Mouse (Mus musculus) C2C12 (cell line): Measurements from ENCODE around the gene Coq8a.

ENCODE experiments used
- CTCF ChIP-seq: IDR thresholded peaks from one replicate; pipeline ENCODE4 v1.5.1; 2011; ENCODE audit not compliant: control insufficient read depth, insufficient read depth, insufficient read length
- FOSL1 ChIP-seq: IDR thresholded peaks from one replicate; pipeline ENCODE4 v1.8.0; 2011; ENCODE audit warnings: mild to moderate bottlenecking, low read length; ENCODE audit not compliant: poor library complexity, insufficient read depth, severe bottlenecking
- MYOD1 ChIP-seq: IDR thresholded peaks from one replicate; pipeline ENCODE4 v1.6.1; 2011; ENCODE audit warnings: low read depth; ENCODE audit not compliant: control insufficient read depth, insufficient read length
- MYOG ChIP-seq: IDR thresholded peaks from one replicate; pipeline ENCODE4 v1.6.1; 2011; ENCODE audit not compliant: control insufficient read depth, insufficient read length; ENCODE audit errors: extremely low read depth
- USF1 ChIP-seq: IDR thresholded peaks from one replicate; pipeline ENCODE4 v1.6.1; 2011; ENCODE audit warnings: low read depth, mild to moderate bottlenecking, control low read depth, moderate library complexity

GRCm38 (mm10) chr1:180194781-180195471, 4.5 kb downstream of the Coq8a start:
- no peak for TF ChIP-seq MYOG
- TF ChIP-seq CTCF, result no peak
- TF ChIP-seq USF1, result no peak
- TF ChIP-seq MYOD1, result no peak
- TF ChIP-seq FOSL1, result no peak
